Mouse (Mus musculus) heart, adult 8-10 months (tissue): ENCODE results near the gene Hspa5. TPM values are rescaled to one million over a fixed set of nuclear protein-coding genes. Genes with fewer than 3 reads are reported as not detected.
"Not testable (repeated sequence)": the region's sequence is repeated elsewhere in the genome, so short reads cannot be mapped to it uniquely, and the experiment has no call there.

Experiments
- DNase-seq: peaks from one replicate; pipeline ENCODE4 v3.0.0; 2022; ENCODE audit warnings: low spot score
- total RNA-seq, 4 experiments: library from RNA; stranded (reverse); gene quantifications; 2 replicates each; pipeline ENCODE4 v1.2.4; 2022

The Hspa5 gene
- total RNA-seq: 100 to 1,000 TPM; 590 to 816 (median 680) TPM

- DNase-seq: peak; percentile 99
Measured at GRCm38 (mm10) chr2:34771368-34772226, at the start of gene Hspa5. Gene Hspa5 (plus strand): TSS chr2:34771970.

- DNase-seq: no peak
Measured at GRCm38 (mm10) chr2:34725269-34725668, 46.5 kb upstream of the Hspa5 start.

GRCm38 (mm10) chr2:34727045-34727728 is 44.6 kb upstream of the Hspa5 start:
- peak; percentile 7 for DNase-seq

GRCm38 (mm10) chr2:34736626-34737025 is 35.1 kb upstream of the Hspa5 start:
- DNase-seq: no peak

GRCm38 (mm10) chr2:34737911-34738310 is 33.9 kb upstream of the Hspa5 start:
- DNase-seq: no peak

GRCm38 (mm10) chr2:34739684-34740391 is 31.9 kb upstream of the Hspa5 start:
- no peak for DNase-seq

- DNase-seq: peak; percentile 3
Measured at GRCm38 (mm10) chr2:34741390-34742159, 30.2 kb upstream of the Hspa5 start.

- DNase-seq: no peak
Measured at GRCm38 (mm10) chr2:34742675-34743074, 29.1 kb upstream of the Hspa5 start.

GRCm38 (mm10) chr2:34744476-34744875 is 27.3 kb upstream of the Hspa5 start:
- DNase-seq: no peak

- DNase-seq: no peak
Measured at GRCm38 (mm10) chr2:34745673-34746072, 26.1 kb upstream of the Hspa5 start.

GRCm38 (mm10) chr2:34748479-34748878 is 23.3 kb upstream of the Hspa5 start:
- DNase-seq: no peak

GRCm38 (mm10) chr2:34750245-34750644 is 21.5 kb upstream of the Hspa5 start:
- no peak for DNase-seq

- DNase-seq: peak; percentile 82
Measured at GRCm38 (mm10) chr2:34753811-34754550, 17.8 kb upstream of the Hspa5 start.

GRCm38 (mm10) chr2:34754551-34755358 is 17.0 kb upstream of the Hspa5 start, which contains the start of gene Gapvd1:
Gene Gapvd1 (minus strand): TSS chr2:34755232.
- DNase-seq: peak; percentile 26

GRCm38 (mm10) chr2:34757341-34757740 is 14.4 kb upstream of the Hspa5 start:
- DNase-seq: no peak

- not testable (repeated sequence) for DNase-seq
Measured at GRCm38 (mm10) chr2:34761272-34761671, 10.5 kb upstream of the Hspa5 start.

GRCm38 (mm10) chr2:34762174-34762573 is 9.6 kb upstream of the Hspa5 start:
- DNase-seq: no peak

GRCm38 (mm10) chr2:34762872-34763271 is 8.9 kb upstream of the Hspa5 start:
- DNase-seq: no peak

GRCm38 (mm10) chr2:34764801-34765200 is 7.0 kb upstream of the Hspa5 start:
- DNase-seq: no peak

- no peak for DNase-seq
Measured at GRCm38 (mm10) chr2:34770049-34770448, 1.7 kb upstream of the Hspa5 start.
